Mouse (Mus musculus) heart, postnatal 0 days (tissue): ENCODE measurements around the gene Stx1a. TPM values are rescaled to one million over a fixed set of nuclear protein-coding genes. Genes with fewer than 3 reads are reported as not detected.

Experiments
- ATAC-seq: fragments of 200-750 bp; cut with Nextera tagmentation; 2 replicates; pipeline ENCODE4 v1.8.0; 2017; ENCODE audit warnings: low read depth, moderate number of reproducible peaks, moderate library complexity; ENCODE audit not compliant: insufficient read depth
- DNase-seq: peaks from one replicate; pipeline ENCODE4 v3.0.0-alpha.2; 2016; ENCODE audit warnings: low spot score
- H3K27ac ChIP-seq: fragments of 300-500 bp; sonication (generic); 2 replicates; pipeline ENCODE4 v1.5.1; 2014; ENCODE audit warnings: low read depth, mild to moderate bottlenecking
- H3K27me3 ChIP-seq: fragments of 300-500 bp; sonication (generic); 2 replicates; pipeline ENCODE4 v1.6.1; 2014; ENCODE audit warnings: low read length, mixed read lengths; ENCODE audit not compliant: control insufficient read depth, insufficient read depth
- H3K36me3 ChIP-seq: fragments of 300-500 bp; sonication (generic); replicated peaks from 2 replicates; pipeline ENCODE4 v1.6.1; 2014; ENCODE audit warnings: low read length, mixed read lengths; ENCODE audit not compliant: control insufficient read depth, insufficient read depth
- H3K4me1 ChIP-seq: fragments of 300-500 bp; sonication (generic); 2 replicates; pipeline ENCODE4 v1.6.1; 2014; ENCODE audit warnings: antibody characterized with exemption; ENCODE audit not compliant: control insufficient read depth, insufficient read depth
- H3K4me2 ChIP-seq: fragments of 300-500 bp; sonication (generic); 2 replicates; pipeline ENCODE4 v1.6.1; 2014; ENCODE audit warnings: low read depth, mild to moderate bottlenecking, low read length, moderate library complexity
- H3K4me3 ChIP-seq: fragments of 300-500 bp; sonication (generic); 2 replicates; pipeline ENCODE4 v1.5.1; 2014; ENCODE audit warnings: low read depth, low read length
- H3K9ac ChIP-seq: fragments of 300-500 bp; sonication (generic); replicated peaks from 2 replicates; pipeline ENCODE4 v1.6.1; 2014; ENCODE audit warnings: low read depth, low read length, mixed read lengths
- H3K9me3 ChIP-seq: fragments of 300-500 bp; sonication (generic); replicated peaks from 2 replicates; pipeline ENCODE4 v1.6.1; 2016; ENCODE audit warnings: low read length; ENCODE audit not compliant: control insufficient read depth
- CTCF ChIP-seq: IDR thresholded peaks from 2 replicates; pipeline ENCODE4 v1.5.1; 2016; ENCODE audit warnings: antibody characterized with exemption, control low read depth, low read depth
- EP300 ChIP-seq: IDR thresholded peaks from 2 replicates; pipeline ENCODE4 v1.6.1; 2016; ENCODE audit warnings: antibody characterized with exemption, low read depth
- WGBS: fragments of 180-500 bp; shearing (Covaris S2); extraction: QIAGEN DNeasy Blood & Tissue Kit; methylation state at CpG from one replicate; pipeline ENCODE4 v1.1.7; 2014; 5-methylcytosine and 5-hydroxymethylcytosine counted together
- polyA plus RNA-seq: library from polyadenylated mRNA; unstranded; fragments of >200 nt; fragmentation: Nextera tagmentation; extraction: Ambion mirVana; gene quantifications from 2 replicates; pipeline ENCODE4 v1.2.1, GENCODE M21; 2015
- total RNA-seq: library from RNA; depleted of rRNA; stranded (reverse); fragments of >200 nt; gene quantifications from 2 replicates; pipeline ENCODE4 v1.2.3, GENCODE M21; 2014; ENCODE audit warnings: low replicate concordance

The Stx1a gene
- total and polyA plus RNA-seq, 2 experiments from 2014 or later, result 2.3 to 2.5 TPM

DNA sequence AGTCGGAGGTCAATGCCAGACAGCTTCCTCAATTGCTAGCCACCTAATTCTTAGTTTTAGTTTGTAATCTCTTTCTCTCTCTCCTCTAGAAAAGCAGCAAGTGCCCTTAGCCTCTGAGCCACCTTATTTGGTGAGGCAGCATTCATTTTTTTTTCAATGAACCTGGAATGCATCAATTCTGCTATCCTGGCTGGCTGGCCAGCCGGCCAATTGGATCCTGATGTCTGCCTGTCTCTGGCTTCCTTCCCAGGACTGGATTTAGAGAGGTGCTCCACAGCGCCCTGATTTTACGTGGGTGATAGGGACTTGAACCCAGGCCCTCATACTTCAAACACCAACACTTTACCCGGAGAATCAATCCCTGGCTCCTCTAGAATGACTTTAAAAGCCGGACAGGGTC, 24.9 kb upstream of the Stx1a start:
- TF ChIP-seq EP300 (no peak), CTCF (no peak)
- Histone ChIP-seq H3K9ac (no peak overlapping the region), H3K4me2 (no peak overlapping the region), H3K27me3 (no peaks in the 10 kb centered on the region), H3K9me3 (no peaks in the 10 kb centered on the region), H3K4me1 (no peaks in the 10 kb centered on the region), H3K36me3 (no peaks in the 10 kb centered on the region), H3K27ac (no peak overlapping the region), H3K4me3 (no peak overlapping the region)
- 62% methylated on average over 6 of the region's 6 CpGs for WGBS
- ATAC-seq (no peak), DNase-seq (no peak)

DNA sequence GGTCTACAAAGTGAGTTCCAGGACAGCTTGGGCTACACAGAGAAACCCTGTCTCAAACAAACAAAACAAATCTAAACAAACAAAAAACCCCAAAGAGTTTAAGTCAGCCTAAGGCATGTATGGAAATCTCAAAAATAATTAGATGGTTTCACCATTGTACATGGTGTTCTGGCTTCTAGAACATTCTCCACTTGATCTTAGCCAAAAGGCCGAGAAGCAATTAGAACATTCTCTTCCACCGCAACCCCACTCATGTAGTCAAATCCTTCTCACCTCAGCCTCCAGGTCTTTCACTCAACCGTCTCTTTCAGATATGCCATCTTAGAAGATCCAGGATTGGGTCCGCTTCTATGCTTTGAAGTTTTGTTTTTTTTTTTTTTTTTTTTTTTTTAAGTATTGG, 23.5 kb upstream of the Stx1a start:
- TF ChIP-seq CTCF, result no peak
- no peak for TF ChIP-seq EP300
- DNase-seq (no peak), ATAC-seq (no peak)
- no peak overlapping the region for H3K9ac ChIP-seq
- H3K9me3 ChIP-seq, result no peaks in the 10 kb centered on the region
- no peaks in the 10 kb centered on the region for H3K4me1 ChIP-seq
- no peak overlapping the region for H3K4me3 ChIP-seq
- H3K27ac ChIP-seq, result no peak overlapping the region
- no peaks in the 10 kb centered on the region for H3K36me3 ChIP-seq
- H3K4me2 ChIP-seq, result no peak overlapping the region
- 93% methylated on average over 4 of the region's 4 CpGs for WGBS
- H3K27me3 ChIP-seq, result no peaks in the 10 kb centered on the region

- 69% methylated on average over 16 of the region's 16 CpGs for WGBS
- H3K4me2 ChIP-seq, result no peak overlapping the region
- no peak for DNase-seq
Measured at GRCm38 (mm10) chr5:135000751-135001150, 22.5 kb upstream of the Stx1a start.

GRCm38 (mm10) chr5:135001309-135001708, 22.0 kb upstream of the Stx1a start:
- Histone ChIP-seq H3K4me2 (no peak overlapping the region), H3K9me3 (no peaks in the 10 kb centered on the region), H3K9ac (no peak overlapping the region), H3K4me1 (no peaks in the 10 kb centered on the region), H3K27ac (no peak overlapping the region), H3K4me3 (no peak overlapping the region), H3K27me3 (no peaks in the 10 kb centered on the region), H3K36me3 (no peaks in the 10 kb centered on the region)
- ATAC-seq (peak; percentile 20; the same call in 1 of the 2 replicates), DNase-seq (no peak)
- TF ChIP-seq CTCF (no peak), EP300 (no peak)
- 7% methylated on average over 14 of the region's 14 CpGs for WGBS

More at GRCm38 (mm10) chr5:135000751-135001150, 22.5 kb upstream of the Stx1a start:
- Histone ChIP-seq H3K9me3 (no peaks in the 10 kb centered on the region), H3K4me1 (no peaks in the 10 kb centered on the region), H3K27ac (no peak overlapping the region), H3K36me3 (no peaks in the 10 kb centered on the region), H3K27me3 (no peaks in the 10 kb centered on the region), H3K4me3 (no peak overlapping the region), H3K9ac (no peak overlapping the region)
- TF ChIP-seq EP300 (no peak), CTCF (no peak)
- no peak for ATAC-seq

- no peaks in the 10 kb centered on the region for H3K27me3 ChIP-seq
- H3K4me3 ChIP-seq, result no peak overlapping the region
- H3K36me3 ChIP-seq, result no peaks in the 10 kb centered on the region
- H3K9me3 ChIP-seq, result no peaks in the 10 kb centered on the region
- H3K4me1 ChIP-seq, result no peaks in the 10 kb centered on the region
- ATAC-seq, result no peak
- no peak overlapping the region for H3K9ac ChIP-seq
- 62% methylated on average over 5 of the region's 5 CpGs for WGBS
- no peak overlapping the region for H3K4me2 ChIP-seq
- no peak for DNase-seq
- no peak overlapping the region for H3K27ac ChIP-seq
- TF ChIP-seq EP300 (no peak), CTCF (no peak)
Measured at GRCm38 (mm10) chr5:135002151-135002550, 21.1 kb upstream of the Stx1a start.
